Mouse (Mus musculus): ENCODE data around the gene Enthd1.

Enthd1 gene

GRCm38 (mm10) chr15:80474429-80475002 is 90.4 kb downstream of the Enthd1 start:
- no peak for DNase-seq

DNA sequence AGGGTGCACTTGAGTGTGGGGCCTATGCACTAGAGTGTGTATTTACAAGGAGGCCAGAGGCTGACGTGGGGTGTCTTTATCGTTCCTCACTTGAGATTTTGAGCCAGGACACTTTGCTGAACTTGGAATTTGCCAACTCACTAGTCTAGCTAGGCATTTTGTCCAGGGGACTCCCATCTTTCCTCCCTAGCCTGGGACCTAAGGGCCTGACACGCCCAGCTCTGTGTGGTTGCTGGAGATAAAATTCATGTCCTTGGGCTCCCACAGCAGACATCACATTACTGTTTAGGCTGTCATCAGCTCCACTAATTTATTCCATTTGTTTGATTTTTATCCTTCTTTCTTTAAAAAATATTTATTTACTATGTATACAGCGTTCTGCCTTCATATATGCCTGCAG is 97.1 kb downstream of the Enthd1 start:
- no peak for DNase-seq

DNA sequence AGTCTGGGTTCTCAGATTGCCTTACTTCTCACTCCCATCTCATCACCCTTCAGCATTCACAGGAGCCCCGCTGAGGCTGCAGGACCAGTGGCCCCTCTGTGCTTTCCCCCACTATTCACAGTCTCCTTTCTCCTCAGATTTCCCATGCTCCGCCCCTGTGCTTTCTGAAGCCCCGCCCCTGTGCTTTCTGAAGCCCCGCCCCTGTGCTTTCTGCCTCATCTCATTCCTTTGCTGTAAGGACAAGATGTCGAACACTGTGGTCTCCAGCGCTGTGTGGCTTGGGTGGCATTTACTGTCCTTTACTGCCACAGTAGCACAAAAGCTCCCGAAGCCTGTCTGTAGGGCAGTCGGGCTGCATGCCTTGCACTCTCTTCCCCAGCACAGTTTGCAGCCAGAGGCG is 102.8 kb downstream of the Enthd1 start:
- DNase-seq, result peak in 1 of 2 experiments; percentile 58

GRCm38 (mm10) chr15:80461446-80461845 is 103.5 kb downstream of the Enthd1 start:
- DNase-seq, result no peak

DNA sequence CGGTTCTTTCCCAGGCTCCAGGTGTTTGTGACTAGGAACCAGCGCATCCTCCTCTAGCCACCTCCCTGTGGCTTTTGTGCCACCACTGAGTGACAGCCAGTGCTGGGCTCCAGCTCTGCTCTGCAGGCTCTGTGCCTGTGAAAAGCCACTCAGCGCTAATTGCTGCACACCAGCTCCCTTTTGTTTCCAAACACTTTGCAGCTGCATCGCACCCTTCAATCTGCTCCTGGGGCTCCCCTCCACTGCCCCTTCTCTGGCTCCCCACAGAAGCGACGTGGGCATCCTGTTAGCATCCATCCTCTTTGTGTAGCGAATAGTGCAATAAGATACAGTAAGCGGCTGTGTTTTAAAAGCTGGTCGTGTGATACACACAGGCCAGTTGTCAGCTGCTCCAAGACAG is 104.9 kb downstream of the Enthd1 start:
- DNase-seq, result no peak

- DNase-seq, result no peak
These were observed 107.0 kb downstream of the Enthd1 start for GRCm38 (mm10) chr15:80457984-80458383.

DNA sequence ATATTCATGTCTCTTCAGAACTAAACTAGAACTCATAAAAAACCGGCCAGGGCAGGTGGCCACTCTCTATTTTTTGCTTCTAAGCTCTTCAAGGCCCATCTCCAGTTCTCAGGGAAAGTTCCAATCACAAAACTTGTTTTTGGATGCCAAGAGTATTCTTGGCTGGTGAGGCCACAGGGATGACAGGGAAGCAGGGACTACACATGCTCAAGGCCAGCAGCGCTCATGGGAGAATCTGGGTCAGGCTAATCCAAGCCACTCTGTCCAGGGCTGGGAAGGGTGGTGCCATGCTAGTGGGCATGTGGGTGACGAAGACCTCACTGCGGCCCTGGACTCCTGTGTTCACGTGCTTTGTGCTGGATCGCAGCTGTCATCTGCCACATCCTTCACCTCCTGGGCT is 110.5 kb downstream of the Enthd1 start:
- DNase-seq, result no peak

GRCm38 (mm10) chr15:80452425-80452824 is 112.5 kb downstream of the Enthd1 start:
- no peak for DNase-seq

DNA sequence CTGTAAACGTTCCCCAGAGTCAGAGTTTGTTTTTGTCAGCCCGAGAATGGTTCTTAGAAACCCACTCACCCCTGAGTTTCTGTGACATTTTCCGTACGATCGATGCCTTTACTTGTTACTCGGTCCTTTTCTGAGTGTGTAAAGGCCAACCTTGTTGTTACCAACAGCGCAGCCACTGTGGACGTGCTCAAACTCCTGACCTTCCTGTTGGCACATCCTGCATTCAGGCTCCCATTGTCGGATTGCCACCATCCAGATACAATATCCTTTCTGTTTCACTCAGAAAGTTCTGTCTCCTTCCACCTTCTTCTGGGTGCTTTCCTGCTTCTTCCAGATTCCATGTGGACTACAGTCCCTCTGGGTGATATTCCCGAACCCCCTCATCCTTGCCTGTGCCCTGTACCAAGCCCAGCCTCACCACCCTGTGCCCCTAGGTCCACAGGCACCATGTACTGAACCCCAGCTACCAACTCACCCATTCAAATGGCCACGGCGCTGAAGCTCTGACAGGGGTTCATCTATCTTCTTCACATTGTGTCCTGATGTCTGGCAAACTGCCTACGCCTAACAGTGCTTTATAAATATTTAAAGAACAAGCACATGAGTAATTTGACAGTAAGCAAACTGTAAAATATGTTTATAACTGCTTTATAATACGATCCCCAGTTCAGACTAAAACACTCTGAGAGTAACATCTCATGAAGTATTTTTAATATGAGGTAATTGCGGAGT is 118.8 kb downstream of the Enthd1 start:
- no peak for DNase-seq

DNA sequence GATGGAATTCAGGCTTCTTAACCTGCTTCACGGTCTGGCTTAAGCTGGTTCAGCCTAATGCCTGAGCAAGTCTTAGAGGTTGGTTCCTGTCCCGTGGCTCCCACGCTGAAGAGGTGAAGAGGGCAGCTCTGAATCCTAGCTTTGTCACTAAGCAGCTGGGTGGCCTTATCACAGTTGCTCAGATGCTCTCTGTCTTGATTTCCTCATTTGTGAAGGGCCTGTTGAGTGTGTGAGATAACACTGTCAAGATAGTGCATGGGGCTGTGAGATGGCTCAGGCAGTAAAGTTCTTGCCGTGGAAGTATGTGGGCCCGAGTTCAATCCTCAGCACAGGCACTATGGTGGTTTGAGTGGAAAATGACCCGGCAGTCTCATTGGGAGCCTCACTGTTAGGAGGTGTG is 124.8 kb downstream of the Enthd1 start:
- DNase-seq, result no peak

- peak; percentile 33 to 56 for DNase-seq
These were observed 126.5 kb downstream of the Enthd1 start for GRCm38 (mm10) chr15:80438423-80438822.

- no peak for DNase-seq
These were observed 127.0 kb downstream of the Enthd1 start for GRCm38 (mm10) chr15:80437996-80438395.

- no peak for DNase-seq
These were observed 128.0 kb downstream of the Enthd1 start for GRCm38 (mm10) chr15:80436961-80437360.

DNA sequence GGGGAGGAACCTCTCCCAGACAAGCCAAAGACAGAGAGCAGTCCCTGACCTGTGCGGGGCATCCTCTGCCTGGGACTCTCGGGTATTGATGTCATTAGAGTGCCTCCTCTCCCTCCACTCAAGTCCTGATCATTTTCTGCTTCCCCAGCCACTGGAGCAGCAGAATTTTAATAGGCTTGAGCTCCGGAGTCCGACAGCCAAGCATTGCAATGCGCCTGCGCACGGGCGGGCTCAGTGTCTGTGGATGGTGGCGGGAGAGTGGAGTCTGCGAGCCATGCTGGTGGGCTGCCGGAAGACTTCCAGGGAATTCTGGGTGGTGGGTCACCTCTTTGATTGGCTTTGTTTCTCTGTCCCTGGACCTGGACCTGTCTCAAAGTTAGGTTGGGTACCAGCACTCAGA is 134.6 kb downstream of the Enthd1 start:
- DNase-seq, result no peak

GRCm38 (mm10) chr15:80418146-80418545 is 146.8 kb downstream of the Enthd1 start:
- DNase-seq, result no peak

DNA sequence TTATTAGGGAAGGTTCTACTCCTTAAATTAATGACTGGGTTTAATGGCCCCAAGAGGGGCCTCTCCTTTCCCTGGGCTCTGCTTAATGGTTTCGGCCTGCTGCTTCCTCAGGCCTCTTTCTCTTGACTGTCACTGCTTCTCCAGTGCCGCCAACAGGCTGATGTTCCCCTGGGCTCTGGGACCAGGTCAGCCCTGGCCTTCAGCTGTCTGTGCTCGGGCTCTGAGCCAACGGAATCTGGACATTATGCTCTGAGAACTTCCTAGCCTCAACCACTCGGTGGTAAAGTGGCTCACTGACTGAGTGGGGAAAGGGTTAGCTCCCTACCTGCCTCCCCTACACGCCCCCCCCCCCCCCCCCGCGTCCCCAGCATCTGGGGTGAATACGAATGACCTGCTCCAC is 147.9 kb downstream of the Enthd1 start:
- DNase-seq, result no peak

DNA sequence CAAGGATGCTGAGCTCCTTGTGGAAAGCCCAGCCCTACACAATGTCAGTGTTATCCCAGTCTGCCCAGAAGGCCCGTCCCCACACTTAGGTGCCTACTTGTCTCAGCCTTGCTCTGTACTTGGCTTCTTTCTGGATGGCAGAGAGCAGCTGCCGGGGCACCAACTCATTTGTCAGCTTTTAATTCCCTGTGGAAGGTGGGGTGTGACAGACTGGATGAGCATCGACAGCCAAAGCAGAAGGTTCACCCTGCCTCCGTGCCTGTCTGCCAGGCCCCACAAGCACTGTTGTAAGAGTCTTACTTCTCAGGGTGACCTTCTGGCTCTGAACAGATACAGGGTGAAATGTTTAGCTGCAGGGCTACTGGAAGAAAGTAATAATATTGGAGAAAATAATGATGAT is 149.8 kb downstream of the Enthd1 start:
- no peak for DNase-seq

GRCm38 (mm10) chr15:80413988-80414721 is 150.8 kb downstream of the Enthd1 start:
- peak; percentile 39 to 71 for DNase-seq

- DNase-seq, result no peak
These were observed 151.9 kb downstream of the Enthd1 start for GRCm38 (mm10) chr15:80413070-80413469.

DNA sequence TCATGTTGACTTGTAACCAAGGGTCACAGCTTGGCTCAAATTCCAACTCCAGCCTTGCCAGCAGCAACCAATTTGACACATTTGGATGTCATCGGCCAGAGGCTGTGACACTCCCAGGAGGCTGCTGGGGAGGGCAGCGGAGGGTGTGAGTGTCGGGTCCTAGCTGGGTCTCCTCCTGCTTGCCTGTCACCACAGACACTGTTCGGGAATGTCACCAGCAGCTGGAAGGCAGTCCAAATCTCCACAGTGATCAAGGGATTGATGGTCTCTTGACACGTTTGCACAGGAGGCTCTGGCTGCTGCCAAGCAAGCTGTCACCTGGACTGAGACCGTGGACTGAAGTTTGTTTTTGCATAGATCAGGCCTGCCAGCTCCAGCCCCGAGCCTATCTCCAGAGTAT is 154.3 kb downstream of the Enthd1 start:
- no peak for DNase-seq

DNA sequence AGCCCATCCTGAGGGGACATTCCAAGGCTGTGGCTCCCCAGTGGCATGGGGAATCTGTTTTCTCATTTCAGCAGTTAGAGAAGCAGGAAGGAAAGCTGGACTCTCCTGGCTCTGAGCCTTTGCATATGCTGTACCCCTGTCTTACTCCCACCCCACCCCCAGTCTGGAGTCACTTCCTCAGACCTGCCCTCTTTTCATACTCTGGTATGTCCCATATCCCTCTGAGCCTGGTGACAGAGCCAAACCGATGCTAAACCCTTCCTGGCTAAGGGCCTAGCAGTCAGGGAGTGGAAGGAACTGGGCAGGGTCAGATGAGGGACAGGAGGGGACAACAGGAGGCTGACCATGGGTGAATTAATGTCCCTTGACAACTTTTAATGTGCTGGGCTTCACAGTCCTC is 157.1 kb downstream of the Enthd1 start:
- DNase-seq, result peak; percentile 56 to 66
